Mouse (Mus musculus) C3H10T1/2 (cell line): ENCODE data around the gene Gtf3c5. TPM values are rescaled to one million over a fixed set of nuclear protein-coding genes. Genes with fewer than 3 reads are reported as not detected.

Experiments
- polyA plus RNA-seq, 2 experiments: library from polyadenylated mRNA; unstranded; fragments of >200 nt; fragmentation: generic; extraction: Trizol; gene quantifications; one replicate each; pipeline ENCODE4 v1.2.1; 2012; ENCODE audit warnings: missing spikeins in 2 of 2

Gtf3c5 gene
- 10 to 100 TPM; 24.3 to 31.8 TPM for polyA plus RNA-seq

GRCm38 (mm10) chr2:28583651-28584050 lies at the start of gene Gtf3c5:
Gene Gtf3c5 (minus strand): TSS chr2:28583751.

DNA sequence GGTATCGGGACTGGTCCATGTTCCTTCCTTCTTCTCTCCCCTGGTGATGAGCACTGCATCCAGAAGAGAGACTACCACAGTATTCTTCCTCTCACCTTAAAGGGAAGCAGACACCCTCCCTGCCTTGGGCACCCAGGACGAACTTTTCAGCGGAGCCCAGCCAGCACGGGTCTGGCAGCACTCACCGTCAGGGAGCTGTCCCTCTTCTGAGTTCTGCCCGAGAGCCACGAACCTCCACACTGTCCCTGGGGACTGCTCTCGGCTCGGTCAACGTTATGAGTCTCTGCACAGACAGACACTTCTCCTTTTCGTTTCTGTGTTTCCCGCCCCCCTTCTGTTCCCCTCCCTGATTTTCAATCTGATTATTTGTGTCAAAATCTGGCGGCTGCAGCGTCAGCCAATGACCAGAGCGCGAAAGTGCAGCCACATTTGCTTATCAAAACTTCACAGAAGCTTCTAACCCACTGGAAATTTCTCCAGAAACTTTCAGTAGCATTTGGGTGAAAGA lies 38.2 kb upstream of the Gtf3c5 start, which contains the start of gene Gfi1b:
TSS of gene Gfi1b (minus strand) at position 319 of the 508 bp plus-strand sequence.

GRCm38 (mm10) chr2:28563303-28563702 lies 20.2 kb downstream of the Gtf3c5 start, which contains the start of gene Cel:
Gene Cel (minus strand): TSS chr2:28563403.

Other genes starting within 250 kb of the Gtf3c5 start
- under 1 TPM in 1 of 2 experiments, not detected in 1; 0.04 TPM for gene Ppp1r26, start 137.0 kb downstream of the Gtf3c5 start, polyA plus RNA-seq
- 1 to 10 TPM in 1 of 2 experiments, under 1 TPM in 1; 0.63 to 1.1 TPM for gene 1700007K13Rik, start 117.4 kb downstream of the Gtf3c5 start, polyA plus RNA-seq
- 10 to 100 TPM; 12.9 to 17.0 TPM for gene Mrps2, start 115.7 kb downstream of the Gtf3c5 start, polyA plus RNA-seq
- under 1 TPM in 1 of 2 experiments, not detected in 1; 0.38 TPM for gene Gbgt1, start 86.9 kb downstream of the Gtf3c5 start, polyA plus RNA-seq
- not detected for gene Gm10134, start 77.7 kb downstream of the Gtf3c5 start, polyA plus RNA-seq
- 10 to 100 TPM in 1 of 2 experiments, 1 to 10 TPM in 1; 4.8 to 61.9 TPM for gene Ralgds, start 70.6 kb downstream of the Gtf3c5 start, polyA plus RNA-seq
- gene Cel, start 20.3 kb downstream of the Gtf3c5 start, polyA plus RNA-seq = under 1 TPM in 1 of 2 experiments, not detected in 1; 0.07 TPM
- gene Gfi1b, start 38.2 kb upstream of the Gtf3c5 start, polyA plus RNA-seq = not detected
- 1 to 10 TPM; 1.9 to 7.6 TPM for gene Tsc1, start 57.5 kb upstream of the Gtf3c5 start, polyA plus RNA-seq
- gene Spaca9, start 116.0 kb upstream of the Gtf3c5 start, polyA plus RNA-seq = 1 to 10 TPM; 1.7 to 2.2 TPM
- gene Ak8, start 116.4 kb upstream of the Gtf3c5 start, polyA plus RNA-seq = under 1 TPM; 0.06 to 0.61 TPM